Mouse (Mus musculus) cerebellum, postnatal 4 days (tissue): ENCODE measurements at regions not wholly inside any gene's neighbourhood (a gene's known extent, or its start where the extent isn't known, plus 50 kb on each side); places are given as distances from the start of the nearest gene placed in this dataset.

Experiments
- DNase-seq, 2 experiments: peaks; one replicate each; pipeline ENCODE4 v3.0.0; 2022; ENCODE audit warnings: low spot score in 2 of 2, mixed read lengths in 1 of 2

DNA sequence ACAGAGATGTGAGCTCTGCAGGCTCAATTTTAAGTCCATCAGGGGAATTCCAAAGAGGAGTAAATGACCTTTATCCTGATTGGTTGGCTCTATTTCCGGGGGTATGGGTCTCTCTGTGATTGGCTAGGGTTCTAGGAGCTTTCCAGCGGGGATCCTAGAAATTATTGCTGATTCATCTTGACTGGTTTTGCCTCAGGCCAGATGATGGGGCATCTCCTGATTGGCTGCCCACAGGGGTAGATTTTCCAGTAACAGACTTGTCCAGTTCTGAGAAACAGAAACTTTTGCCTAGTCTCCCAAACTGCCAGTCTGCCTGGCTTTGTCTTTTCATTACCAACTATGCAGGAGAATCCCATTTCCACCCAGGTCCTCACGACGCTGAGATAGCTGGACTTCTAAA, 301.3 kb downstream of the Ins1 start:
- no peak for DNase-seq

DNA sequence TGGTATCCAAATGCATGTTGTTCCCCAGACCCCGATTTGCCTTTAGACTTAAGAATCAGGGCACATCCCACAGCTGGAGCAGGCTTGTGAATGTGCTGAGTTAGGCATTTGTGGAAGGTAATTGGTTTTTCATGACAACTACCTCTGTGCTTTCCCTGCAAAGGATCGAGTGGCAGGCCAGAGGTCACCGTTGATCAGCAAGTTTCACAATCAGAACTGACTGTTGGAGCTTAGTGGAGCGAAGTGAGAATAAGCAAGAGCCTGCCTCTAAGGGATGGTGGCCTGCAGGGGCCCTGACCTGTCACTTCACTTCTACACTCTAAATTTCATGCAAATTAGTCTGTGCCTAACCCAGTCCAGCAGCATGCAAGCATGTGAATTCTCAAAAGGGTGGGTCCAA, 270.7 kb downstream of the Ins1 start:
- DNase-seq, result no peak

DNA sequence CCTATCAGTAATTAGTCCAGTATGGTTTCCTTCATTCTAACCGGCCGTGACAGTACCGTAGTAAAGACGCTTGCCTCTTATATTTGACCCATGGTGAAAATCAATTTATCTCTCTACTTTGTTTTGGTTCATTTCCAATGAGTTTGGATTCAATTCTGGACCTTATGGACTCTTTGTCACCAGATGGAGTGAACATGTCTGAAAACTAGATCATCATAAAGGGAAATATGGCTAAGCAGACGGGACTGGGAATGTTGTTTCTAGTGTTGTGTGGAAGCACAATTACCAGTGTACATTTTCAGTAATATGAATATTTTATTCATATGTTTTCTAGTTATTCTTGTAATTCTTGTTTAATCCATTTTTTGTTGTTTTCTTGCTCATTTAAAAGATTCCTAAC, 261.4 kb downstream of the Ins1 start:
- DNase-seq, result no peak

DNA sequence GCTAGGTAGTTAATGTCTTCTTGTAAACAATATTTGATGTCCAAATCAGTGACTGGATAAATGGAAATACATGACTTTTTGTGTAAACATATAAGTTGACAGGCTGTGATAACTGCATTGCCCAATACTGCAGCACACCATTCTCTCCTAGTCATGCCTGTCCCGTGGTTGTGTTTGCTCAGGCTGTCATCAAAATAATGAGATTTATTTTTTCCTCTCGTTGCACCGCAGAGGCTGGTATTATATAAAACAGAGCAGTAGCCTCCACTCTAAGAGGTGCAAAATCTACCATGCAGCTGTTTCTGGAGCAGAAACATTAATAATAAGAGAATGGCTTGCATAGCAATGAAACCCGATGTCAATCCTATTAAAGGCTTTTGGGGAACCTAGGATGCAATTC, 239.2 kb downstream of the Ins1 start:
- no peak for DNase-seq
